Mouse (Mus musculus) limb, embryonic 10.5 days (tissue): ENCODE measurements at regions not wholly inside any gene's neighbourhood (a gene's known extent, or its start where the extent isn't known, plus 50 kb on each side); places are given as distances from the start of the nearest gene placed in this dataset.

Experiments used
- DNase-seq: peaks from one replicate; pipeline ENCODE4 v3.0.0-alpha.2; 2017; ENCODE audit warnings: low spot score
- H3K27ac ChIP-seq: fragments of 300-500 bp; sonication (generic); 2 replicates; pipeline ENCODE4 v1.5.1; 2016; ENCODE audit warnings: mild to moderate bottlenecking
- H3K27me3 ChIP-seq: fragments of 300-500 bp; sonication (generic); 2 replicates; pipeline ENCODE4 v1.6.1; 2016; ENCODE audit warnings: low read depth, mild to moderate bottlenecking; ENCODE audit not compliant: poor library complexity, severe bottlenecking
- H3K36me3 ChIP-seq: fragments of 300-500 bp; sonication (generic); 2 replicates; pipeline ENCODE4 v1.6.1; 2016; ENCODE audit warnings: mild to moderate bottlenecking, moderate library complexity
- H3K4me1 ChIP-seq: fragments of 300-500 bp; sonication (generic); 2 replicates; pipeline ENCODE4 v1.6.1; 2016
- H3K4me3 ChIP-seq: fragments of 300-500 bp; sonication (generic); 2 replicates; pipeline ENCODE4 v1.5.1; 2016; ENCODE audit warnings: mild to moderate bottlenecking, moderate library complexity
- H3K9me3 ChIP-seq: fragments of 300-500 bp; sonication (generic); replicated peaks from 2 replicates; pipeline ENCODE4 v1.6.1; 2016; ENCODE audit warnings: mild to moderate bottlenecking
- WGBS: fragments of 180-500 bp; shearing (Covaris S2); methylation state at CpG from one replicate; pipeline ENCODE4 v1.1.7; 2016; 5-methylcytosine and 5-hydroxymethylcytosine counted together

- H3K9me3 ChIP-seq, result no peaks in the 10 kb centered on the region
- no peak overlapping the region for H3K4me3 ChIP-seq
- 45% methylated on average over 8 of the region's 8 CpGs for WGBS
- DNase-seq, result no peak
- H3K27me3 ChIP-seq, result no peaks in the 10 kb centered on the region
- no peak overlapping the region for H3K27ac ChIP-seq
- peaks cover 28% of the 10 kb centered on the region for H3K4me1 ChIP-seq
- H3K36me3 ChIP-seq, result no peaks in the 10 kb centered on the region
These were observed 701.1 kb downstream of the Slc4a3 start for GRCm38 (mm10) chr1:76247126-76247525.

DNA sequence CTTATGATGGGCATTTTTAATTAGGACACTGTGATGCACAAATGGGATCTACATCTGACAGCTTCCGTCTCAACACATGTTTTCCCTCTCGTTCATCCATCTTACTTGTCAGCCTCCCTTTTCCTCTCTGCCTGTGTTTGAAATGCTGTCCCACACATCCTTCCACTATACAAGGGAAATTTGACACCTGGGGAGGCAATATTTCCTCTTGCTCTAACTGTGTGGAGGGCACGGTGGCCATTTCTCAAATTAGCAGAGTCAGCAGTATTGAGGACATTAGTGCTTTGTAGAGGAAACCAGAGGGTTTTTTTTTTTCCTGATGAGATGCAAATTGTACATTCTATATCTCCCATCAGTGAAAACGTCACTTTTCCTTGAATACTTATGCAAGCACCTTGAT, 712.2 kb downstream of the Slc4a3 start:
- DNase-seq, result no peak
- H3K27ac ChIP-seq, result no peak overlapping the region
- no peaks in the 10 kb centered on the region for H3K36me3 ChIP-seq
- WGBS, result 26% methylated on average over 4 of the region's 4 CpGs
- peaks cover 13% of the 10 kb centered on the region for H3K4me1 ChIP-seq
- H3K4me3 ChIP-seq, result no peak overlapping the region
- H3K9me3 ChIP-seq, result no peaks in the 10 kb centered on the region
- H3K27me3 ChIP-seq, result no peaks in the 10 kb centered on the region

DNA sequence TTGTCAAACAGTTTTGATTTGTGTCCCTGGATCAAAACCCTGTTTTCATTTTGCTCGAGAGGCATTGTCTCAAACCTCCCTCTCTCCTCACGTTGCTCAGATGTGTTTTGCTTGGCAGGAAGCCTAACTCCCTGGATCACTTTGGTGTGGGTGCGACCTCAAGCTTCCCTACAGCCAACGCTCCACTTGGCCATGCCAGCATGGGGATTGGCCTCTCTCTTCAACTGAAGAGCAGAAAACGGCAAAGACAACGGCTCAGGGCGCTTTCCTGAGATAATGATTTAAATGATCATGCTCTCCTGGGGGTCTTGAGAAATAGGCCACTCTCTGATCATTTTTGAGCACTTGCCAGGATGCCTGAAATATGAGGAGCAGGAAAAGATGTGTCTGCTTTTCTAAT, 730.1 kb downstream of the Slc4a3 start:
- Histone ChIP-seq H3K27me3 (no peaks in the 10 kb centered on the region), H3K4me1 (no peaks in the 10 kb centered on the region), H3K27ac (no peak overlapping the region), H3K36me3 (no peaks in the 10 kb centered on the region), H3K9me3 (no peaks in the 10 kb centered on the region), H3K4me3 (no peak overlapping the region)
- 39% methylated on average over 7 of the region's 7 CpGs for WGBS
- DNase-seq, result no peak

DNA sequence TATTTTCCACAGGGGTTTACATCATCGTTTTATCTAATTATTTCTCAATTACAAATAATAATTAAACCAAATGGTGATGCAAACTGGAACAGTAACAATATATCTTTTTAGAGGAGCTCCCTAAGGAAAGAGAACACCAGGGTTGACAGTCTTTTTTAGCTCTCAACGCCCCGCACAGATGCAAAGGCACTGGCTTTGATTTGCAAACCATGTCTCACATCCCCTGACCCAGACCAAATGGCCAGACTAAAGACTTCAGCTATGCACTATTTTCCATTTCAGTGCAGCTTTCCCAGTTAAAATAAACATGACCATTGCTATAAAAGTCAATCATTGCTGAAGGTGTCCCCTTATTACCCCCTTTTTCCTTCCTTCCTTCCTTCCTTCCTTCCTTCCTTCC, 730.6 kb downstream of the Slc4a3 start:
- no peaks in the 10 kb centered on the region for H3K9me3 ChIP-seq
- no peaks in the 10 kb centered on the region for H3K4me1 ChIP-seq
- DNase-seq, result no peak
- H3K36me3 ChIP-seq, result no peaks in the 10 kb centered on the region
- H3K4me3 ChIP-seq, result no peak overlapping the region
- H3K27ac ChIP-seq, result no peak overlapping the region
- 60% methylated on average over 3 of the region's 3 CpGs for WGBS
- H3K27me3 ChIP-seq, result no peaks in the 10 kb centered on the region

DNA sequence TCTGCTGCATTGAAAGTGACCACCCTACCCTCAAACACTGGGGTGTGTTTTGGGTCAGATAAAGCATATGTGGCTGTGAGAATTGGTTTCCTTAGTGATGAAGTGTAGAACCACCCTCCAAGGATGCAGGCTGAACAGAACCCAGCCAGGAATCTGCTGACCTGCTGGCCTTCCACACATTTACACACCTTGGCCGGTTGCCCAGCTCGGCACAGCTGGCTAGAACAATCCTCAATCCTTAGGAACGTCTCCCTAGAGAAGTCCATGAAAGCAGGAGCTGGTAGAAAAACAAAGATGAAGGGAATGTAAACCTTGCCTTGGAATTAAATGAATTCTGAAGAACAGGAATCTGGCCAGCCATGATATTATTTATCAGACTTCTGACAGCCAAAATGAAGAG, 737.3 kb downstream of the Slc4a3 start:
- no peaks in the 10 kb centered on the region for H3K36me3 ChIP-seq
- 64% methylated on average over 3 of the region's 3 CpGs for WGBS

GRCm38 (mm10) chr1:76322943-76323559, 777.0 kb downstream of the Slc4a3 start:
- Histone ChIP-seq H3K9me3 (no peaks in the 10 kb centered on the region), H3K36me3 (no peaks in the 10 kb centered on the region), H3K27me3 (no peaks in the 10 kb centered on the region), H3K27ac (no peak overlapping the region), H3K4me3 (no peak overlapping the region), H3K4me1 (peaks cover 12% of the 10 kb centered on the region)
- DNase-seq, result peak; percentile 36
- WGBS, result 53% methylated on average over 4 of the region's 4 CpGs

More for the DNA sequence above, 737.3 kb downstream of the Slc4a3 start:
- no peak overlapping the region for H3K4me3 ChIP-seq
- no peaks in the 10 kb centered on the region for H3K9me3 ChIP-seq
- H3K27ac ChIP-seq, result no peak overlapping the region
- DNase-seq, result no peak
- H3K27me3 ChIP-seq, result no peaks in the 10 kb centered on the region
- no peaks in the 10 kb centered on the region for H3K4me1 ChIP-seq

- Histone ChIP-seq H3K9me3 (no peaks in the 10 kb centered on the region), H3K36me3 (no peaks in the 10 kb centered on the region), H3K27me3 (no peaks in the 10 kb centered on the region), H3K4me3 (no peak overlapping the region), H3K4me1 (peaks cover 12% of the 10 kb centered on the region), H3K27ac (no peak overlapping the region)
- WGBS, result 64% methylated on average over 4 of the region's 4 CpGs
- DNase-seq, result no peak
These were observed 777.5 kb downstream of the Slc4a3 start for GRCm38 (mm10) chr1:76323592-76323991.

GRCm38 (mm10) chr1:76336011-76336410, 789.9 kb downstream of the Slc4a3 start:
- H3K36me3 ChIP-seq, result no peaks in the 10 kb centered on the region
- no peaks in the 10 kb centered on the region for H3K9me3 ChIP-seq
- H3K27ac ChIP-seq, result no peak overlapping the region
- H3K27me3 ChIP-seq, result no peaks in the 10 kb centered on the region
- no peaks in the 10 kb centered on the region for H3K4me1 ChIP-seq
- H3K4me3 ChIP-seq, result no peak overlapping the region
- no peak for DNase-seq

- no peaks in the 10 kb centered on the region for H3K4me1 ChIP-seq
- 86% methylated on average over 8 of the region's 8 CpGs for WGBS
- H3K4me3 ChIP-seq, result no peak overlapping the region
- no peaks in the 10 kb centered on the region for H3K36me3 ChIP-seq
- no peaks in the 10 kb centered on the region for H3K9me3 ChIP-seq
- no peaks in the 10 kb centered on the region for H3K27me3 ChIP-seq
- no peak for DNase-seq
- no peak overlapping the region for H3K27ac ChIP-seq
These were observed 816.0 kb downstream of the Slc4a3 start for GRCm38 (mm10) chr1:76362106-76362505.

DNA sequence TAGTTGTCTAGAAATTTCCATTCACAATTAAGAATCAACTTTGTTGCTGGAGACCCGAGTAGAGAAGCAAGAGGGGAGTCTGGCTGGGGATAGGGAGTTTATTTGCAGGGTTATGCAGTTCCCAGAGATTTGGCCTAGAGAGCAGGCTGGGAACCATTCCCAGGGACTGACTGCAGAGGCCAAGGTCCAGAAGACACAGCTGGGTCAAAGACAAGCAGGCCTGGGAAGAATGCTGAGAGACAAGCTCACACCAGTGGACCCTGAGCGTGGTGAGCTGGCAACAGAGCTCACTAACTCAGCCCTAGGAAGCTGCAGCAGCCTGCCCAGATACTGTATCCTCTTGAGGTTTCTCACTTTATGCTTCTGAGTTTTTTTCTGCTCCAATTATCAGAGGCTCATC, 827.9 kb downstream of the Slc4a3 start:
- no peak overlapping the region for H3K4me3 ChIP-seq
- no peak for DNase-seq
- 84% methylated on average over 2 of the region's 2 CpGs for WGBS

DNA sequence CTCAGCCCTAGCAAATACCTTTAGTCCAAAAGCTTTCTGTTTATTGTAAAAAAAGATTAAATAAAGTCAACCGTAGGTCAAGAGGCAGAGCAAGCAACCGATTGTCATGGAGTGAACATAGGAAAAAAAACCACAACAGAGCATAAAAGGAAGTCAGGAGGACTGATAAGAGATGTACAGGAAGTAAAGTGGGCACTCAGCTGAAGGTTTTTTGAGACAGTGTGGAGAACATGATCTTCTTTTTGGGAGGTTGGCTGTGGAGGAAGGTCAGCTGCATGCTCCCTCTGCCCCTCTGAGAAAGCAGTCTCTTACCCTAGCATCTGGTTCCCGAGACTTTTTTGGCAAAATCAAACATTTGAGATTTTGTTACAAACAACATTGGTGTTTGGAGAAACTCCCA, 832.1 kb downstream of the Slc4a3 start:
- Histone ChIP-seq H3K27me3 (no peaks in the 10 kb centered on the region), H3K36me3 (no peaks in the 10 kb centered on the region), H3K9me3 (no peaks in the 10 kb centered on the region), H3K27ac (no peak overlapping the region), H3K4me1 (no peaks in the 10 kb centered on the region), H3K4me3 (no peak overlapping the region)
- DNase-seq, result no peak
- 85% methylated on average over 3 of the region's 3 CpGs for WGBS

More for the DNA sequence above, 827.9 kb downstream of the Slc4a3 start:
- no peaks in the 10 kb centered on the region for H3K27me3 ChIP-seq
- peaks cover 4% of the 10 kb centered on the region; the same call in 1 of the 2 replicates for H3K4me1 ChIP-seq
- H3K36me3 ChIP-seq, result no peaks in the 10 kb centered on the region
- no peak overlapping the region for H3K27ac ChIP-seq
- no peaks in the 10 kb centered on the region for H3K9me3 ChIP-seq

GRCm38 (mm10) chr1:76392536-76392935, 846.5 kb downstream of the Slc4a3 start:
- Histone ChIP-seq H3K4me3 (no peak overlapping the region), H3K27me3 (no peaks in the 10 kb centered on the region), H3K4me1 (no peaks in the 10 kb centered on the region), H3K27ac (no peak overlapping the region), H3K36me3 (no peaks in the 10 kb centered on the region), H3K9me3 (no peaks in the 10 kb centered on the region)
- WGBS, result 79% methylated on average over 6 of the region's 6 CpGs
- no peak for DNase-seq

DNA sequence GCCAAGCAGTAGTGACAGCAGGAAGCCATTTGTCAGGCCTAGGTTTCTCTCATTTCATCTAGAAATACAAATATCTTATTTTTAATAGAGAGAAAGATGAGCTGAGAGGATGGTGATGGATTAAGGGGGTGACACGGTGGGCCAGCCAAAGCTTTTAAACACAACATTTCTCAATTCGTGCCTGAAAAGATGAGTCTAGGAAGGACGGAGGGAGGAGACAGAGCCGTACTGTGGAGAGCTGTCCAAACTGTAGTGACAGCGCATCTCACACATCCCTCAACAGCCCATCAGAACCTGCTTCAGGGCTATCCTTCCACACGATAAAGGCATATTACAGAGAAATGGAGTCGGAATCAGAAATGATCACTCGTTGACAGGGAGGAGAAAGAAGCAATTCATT, 848.0 kb downstream of the Slc4a3 start:
- no peak overlapping the region for H3K4me3 ChIP-seq
- no peak for DNase-seq
- WGBS, result 83% methylated on average over 8 of the region's 8 CpGs
- H3K27me3 ChIP-seq, result no peaks in the 10 kb centered on the region
- no peaks in the 10 kb centered on the region for H3K4me1 ChIP-seq
- no peaks in the 10 kb centered on the region for H3K9me3 ChIP-seq
- no peak overlapping the region for H3K27ac ChIP-seq
- no peaks in the 10 kb centered on the region for H3K36me3 ChIP-seq

DNA sequence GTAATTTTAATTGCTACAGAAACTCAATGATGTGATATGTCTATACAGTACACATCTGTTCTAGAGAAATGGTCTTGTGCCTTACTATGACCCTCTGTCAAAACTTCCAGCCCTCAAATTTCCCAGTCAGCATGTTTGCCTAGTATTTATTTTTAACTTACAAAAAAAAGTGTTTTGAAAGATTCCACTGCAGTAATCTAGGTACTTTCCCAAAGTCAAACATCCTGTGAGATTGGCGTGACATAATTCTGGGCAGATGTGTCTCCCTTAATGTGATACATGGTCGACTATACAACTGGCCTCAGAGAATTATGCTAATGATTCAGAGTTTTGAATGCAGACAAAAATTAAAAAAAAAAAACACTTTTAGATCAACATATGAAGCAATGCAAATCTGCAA, 856.8 kb downstream of the Slc4a3 start:
- Histone ChIP-seq H3K36me3 (no peaks in the 10 kb centered on the region), H3K9me3 (no peaks in the 10 kb centered on the region), H3K27me3 (no peaks in the 10 kb centered on the region), H3K4me3 (no peak overlapping the region), H3K27ac (no peak overlapping the region), H3K4me1 (no peaks in the 10 kb centered on the region)
- no peak for DNase-seq
- 81% methylated on average over 2 of the region's 2 CpGs for WGBS
